Mouse (Mus musculus) frontal cortex, postnatal 25 days (tissue): ENCODE results near the gene Prep.

Source experiments
- DNase-seq, 2 experiments: peaks; one replicate each; pipeline ENCODE4 v3.0.0; 2022; ENCODE audit warnings: low spot score in 2 of 2

The Prep gene

GRCm38 (mm10) chr10:45180677-45181326, 113.8 kb downstream of the Prep start:
- no peak for DNase-seq

GRCm38 (mm10) chr10:45181344-45181743, 114.3 kb downstream of the Prep start:
- DNase-seq = no peak

- no peak for DNase-seq
Measured at GRCm38 (mm10) chr10:45185457-45185856, 118.5 kb downstream of the Prep start.

GRCm38 (mm10) chr10:45193330-45194310, 126.6 kb downstream of the Prep start:
- DNase-seq = no peak

DNA sequence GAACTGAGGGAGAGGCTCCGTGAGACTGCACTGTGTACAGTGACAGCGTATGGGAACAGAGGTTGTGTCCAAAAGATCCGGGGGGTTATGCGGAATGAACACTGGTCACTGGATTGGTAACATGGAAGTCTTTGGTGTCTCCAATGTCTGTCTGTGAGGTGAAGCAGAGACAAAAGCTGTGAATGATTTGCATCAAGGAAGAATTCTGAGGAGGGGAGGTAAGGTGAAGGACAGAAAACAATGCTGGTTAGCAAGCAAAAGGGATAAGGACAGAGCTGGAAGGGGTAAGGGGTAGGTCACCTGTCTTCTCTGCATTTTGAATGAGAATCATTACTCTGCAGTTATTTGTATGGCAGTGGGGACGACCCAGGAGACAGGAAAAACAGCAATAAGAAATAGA, 127.5 kb downstream of the Prep start:
- DNase-seq = no peak

DNA sequence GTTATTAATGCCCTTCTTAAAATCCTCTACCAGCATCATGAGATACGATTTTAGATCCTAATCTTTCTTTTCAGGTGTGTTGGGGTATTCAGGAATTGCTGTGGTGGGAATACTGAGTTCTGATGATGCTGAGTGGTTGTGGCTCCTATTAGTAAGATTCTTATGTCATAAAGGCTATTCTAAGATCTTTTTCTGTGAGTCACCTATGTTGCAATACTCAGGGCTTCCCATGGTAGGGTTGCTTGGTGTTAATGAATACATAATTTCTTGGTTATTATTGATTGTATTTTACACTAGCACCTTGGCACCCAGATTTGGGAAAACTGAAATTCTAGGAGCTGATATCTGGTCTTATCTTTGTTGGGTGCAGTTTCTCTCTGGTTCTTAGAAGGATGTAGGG, 137.6 kb downstream of the Prep start:
- no peak for DNase-seq

DNA sequence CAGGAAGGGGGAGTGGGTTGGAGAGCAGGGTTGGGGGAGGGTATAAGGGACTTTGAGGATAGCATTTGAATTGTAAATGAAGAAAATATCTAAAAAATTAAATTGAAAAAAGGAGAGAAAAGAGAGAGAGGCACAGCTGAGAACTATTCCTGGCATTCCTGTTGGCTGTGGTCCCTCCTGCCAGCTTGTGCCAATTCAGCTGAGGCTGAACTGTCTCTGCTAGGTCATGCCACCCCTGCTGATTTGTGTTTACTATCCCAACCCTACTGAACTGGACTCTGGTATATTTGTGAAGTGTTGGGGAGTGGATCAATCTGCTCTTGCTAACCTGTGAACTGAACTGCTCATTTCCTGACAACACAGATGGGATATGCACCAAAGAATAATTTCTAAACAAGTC, 143.2 kb downstream of the Prep start:
- DNase-seq = no peak

GRCm38 (mm10) chr10:45216676-45217075, 149.7 kb downstream of the Prep start:
- DNase-seq = no peak
